Comparison of ENCODE assay signal across 8 mouse cellular contexts in the genomic region with DNA sequence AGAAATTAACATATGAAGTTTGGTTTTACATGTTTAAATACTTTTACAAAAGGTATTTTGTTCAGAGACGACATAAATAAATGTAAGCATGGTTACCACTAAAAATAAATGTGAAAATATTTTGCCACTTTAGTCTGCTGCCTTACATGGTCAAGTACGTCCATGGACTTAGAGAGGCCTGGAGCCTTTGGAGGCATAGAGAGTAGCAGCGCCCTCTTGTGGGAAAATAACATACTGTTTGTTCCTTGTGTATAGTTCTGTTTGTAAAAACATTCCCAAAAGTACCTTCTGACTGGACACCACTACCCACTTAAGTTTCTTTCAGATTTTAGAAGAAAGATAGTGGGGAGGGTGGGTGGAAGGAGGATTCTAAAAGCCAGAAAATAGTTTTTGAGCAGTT. TPM values are rescaled to one million over a fixed set of nuclear protein-coding genes. Genes with fewer than 3 reads are reported as not detected.
DNase-seq lines count a peak whose midpoint lies in the region; ATAC-seq and TF ChIP-seq lines count a peak whose summit lies in the region.

No protein-coding gene starts in this region.

- ATAC-seq in midbrain, postnatal 0 days (ENCODE audit: low FRiP score): no peak
- ATAC-seq in midbrain, embryonic 13.5 days: no peak

- 40% methylated on average over 3 of the region's 3 CpGs for WGBS in midbrain, postnatal 0 days
- WGBS in midbrain, embryonic 13.5 days: 44% methylated on average over 3 of the region's 3 CpGs

- peak; percentile 78 for TF ChIP-seq CTCF in midbrain, postnatal 0 days (IDR thresholded peaks at IDR 0.05)

- no peak overlapping the region for H3K27ac ChIP-seq in midbrain, postnatal 0 days (ENCODE audit: low read depth, low read length)
- H3K27ac ChIP-seq in midbrain, embryonic 13.5 days: no peak overlapping the region

- peaks cover 19% of the 10 kb centered on the region for H3K36me3 ChIP-seq in midbrain, postnatal 0 days (ENCODE audit: insufficient read depth, low read length)
- H3K36me3 ChIP-seq in midbrain, embryonic 13.5 days: peaks cover 32% of the 10 kb centered on the region

- H3K4me2 ChIP-seq in midbrain, postnatal 0 days (ENCODE audit: low read depth, low read length, poor library complexity, severe bottlenecking): no peak overlapping the region
- no peak overlapping the region for H3K4me2 ChIP-seq in midbrain, embryonic 13.5 days (replicated peaks)

- no peak overlapping the region for H3K4me3 ChIP-seq in midbrain, postnatal 0 days (ENCODE audit: low read depth, low read length)
- H3K4me3 ChIP-seq in midbrain, embryonic 13.5 days (replicated peaks): no peak overlapping the region

- H3K4me1 ChIP-seq in midbrain, postnatal 0 days (ENCODE audit: insufficient read depth, low read length): 0 out of 2 replicates have a peak, but pooled peaks cover 2% of the 10 kb centered on the region
- H3K4me1 ChIP-seq in midbrain, embryonic 13.5 days (replicated peaks): peaks cover 45% of the 10 kb centered on the region

- H3K9ac ChIP-seq in midbrain, postnatal 0 days (replicated peaks; ENCODE audit: low read length, poor library complexity, severe bottlenecking): no peak overlapping the region
- no peak overlapping the region for H3K9ac ChIP-seq in midbrain, embryonic 13.5 days (replicated peaks)

- DNase-seq in gastrocnemius, postnatal 10 days: peak; percentile 34
- DNase-seq in gastrocnemius, postnatal 25 days: no peak
- peak; percentile 86 for DNase-seq in midbrain, postnatal 0 days (ENCODE audit: low spot score)
- peak; percentile 76 for DNase-seq in R1 (ENCODE audit: low read depth, low spot score)
- peak; percentile 70 for DNase-seq in forelimb bud, embryonic 11.5 days (ENCODE audit: low read depth, low spot score)
- DNase-seq in right cerebral cortex, postnatal 4 days: peak; percentile 31
- no peak for DNase-seq in frontal cortex, postnatal 10 days (ENCODE audit: low spot score in 2 of 2)

- H3K27me3 ChIP-seq in midbrain, postnatal 0 days (ENCODE audit: insufficient read depth, low read length): no peaks in the 10 kb centered on the region
- no peaks in the 10 kb centered on the region for H3K27me3 ChIP-seq in midbrain, embryonic 13.5 days

- H3K9me3 ChIP-seq in midbrain, postnatal 0 days (ENCODE audit: low read length): no peaks in the 10 kb centered on the region
- no peaks in the 10 kb centered on the region for H3K9me3 ChIP-seq in midbrain, embryonic 13.5 days

RNA-seq across cellular contexts. Expression of a gene that starts 34.0 kb away (rescaled TPM):
- 10 to 100 TPM; 33.8 to 35.9 TPM for total RNA-seq in gastrocnemius, postnatal 10 days (2021)
- 10 to 100 TPM; 20.3 to 21.1 TPM for total RNA-seq in gastrocnemius, postnatal 25 days (2021)
- total RNA-seq in midbrain, postnatal 0 days (2014; rRNA removed): 9.4 and 12.8 TPM in 2 replicates
- polyA plus RNA-seq in midbrain, postnatal 0 days (2015; fragmentation: Nextera tagmentation; extraction: Ambion mirVana): 78.9 and 84.3 TPM in 2 replicates
- polyA plus RNA-seq in midbrain, embryonic 13.5 days (2015; fragmentation: Nextera tagmentation; extraction: Ambion mirVana): 101 and 106 TPM in 2 replicates

RNA-seq across cellular contexts. Expression of a gene that starts 52.6 kb away (rescaled TPM):
- 10 to 100 TPM; 19.6 to 30.4 TPM for total RNA-seq in gastrocnemius, postnatal 10 days (2021)
- 10 to 100 TPM; 49.1 to 75.2 TPM for total RNA-seq in gastrocnemius, postnatal 25 days (2021)
- total RNA-seq in midbrain, postnatal 0 days (2014; rRNA removed): 112 and 139 TPM in 2 replicates
- polyA plus RNA-seq in midbrain, postnatal 0 days (2015; fragmentation: Nextera tagmentation; extraction: Ambion mirVana): 49.6 and 49.8 TPM in 2 replicates
- polyA plus RNA-seq in midbrain, embryonic 13.5 days (2015; fragmentation: Nextera tagmentation; extraction: Ambion mirVana): 60.2 and 73.1 TPM in 2 replicates

Comparison
In these comparisons a context has a peak if more than half of its experiments do, and no peak if none do; other contexts are left out.
1. DNase-seq: peak in gastrocnemius, postnatal 10 days (single experiment), midbrain, postnatal 0 days (single experiment), R1 (single experiment), forelimb bud, embryonic 11.5 days (single experiment) and right cerebral cortex, postnatal 4 days (single experiment); none in gastrocnemius, postnatal 25 days (single experiment) and frontal cortex, postnatal 10 days (0 of 2).